Mouse (Mus musculus): Measurements from ENCODE around the gene Ifng. TPM values are rescaled to one million over a fixed set of nuclear protein-coding genes. Genes with fewer than 3 reads are reported as not detected.
"Not testable (repeated sequence)": the region's sequence is repeated elsewhere in the genome, so short reads cannot be mapped to it uniquely, and the experiment has no call there.

Ifng gene
- under 1 TPM in 1 of 4 experiments, not detected in 3; 0.80 TPM for total RNA-seq (2022)

- no peak for DNase-seq
Observed at GRCm38 (mm10) chr10:118440742-118441240, at the start of gene Ifng. Gene Ifng, plus strand, starts transcription at chr10:118441046.

GRCm38 (mm10) chr10:118399917-118400316, 40.9 kb upstream of the Ifng start:
- no peak for DNase-seq

- no peak for DNase-seq
Observed at GRCm38 (mm10) chr10:118406463-118407221, 34.2 kb upstream of the Ifng start.

GRCm38 (mm10) chr10:118411377-118411776, 29.5 kb upstream of the Ifng start:
- DNase-seq, result no peak

- DNase-seq, result no peak
Observed at GRCm38 (mm10) chr10:118412774-118413173, 28.1 kb upstream of the Ifng start.

- no peak for DNase-seq
Observed at GRCm38 (mm10) chr10:118419000-118419425, 21.8 kb upstream of the Ifng start.

GRCm38 (mm10) chr10:118420896-118421295, 19.9 kb upstream of the Ifng start:
- no peak for DNase-seq

GRCm38 (mm10) chr10:118435501-118435900, 5.3 kb upstream of the Ifng start:
- no peak for DNase-seq

GRCm38 (mm10) chr10:118441898-118442297, 1.1 kb downstream of the Ifng start:
- no peak for DNase-seq

GRCm38 (mm10) chr10:118442999-118443398, 2.2 kb downstream of the Ifng start:
- no peak for DNase-seq

- no peak for DNase-seq
Observed at GRCm38 (mm10) chr10:118445021-118445420, 4.2 kb downstream of the Ifng start.

- no peak for DNase-seq
Observed at GRCm38 (mm10) chr10:118445502-118445901, 4.7 kb downstream of the Ifng start.

GRCm38 (mm10) chr10:118445978-118446377, 5.1 kb downstream of the Ifng start:
- no peak for DNase-seq

- no peak for DNase-seq
Observed at GRCm38 (mm10) chr10:118451747-118452146, 10.9 kb downstream of the Ifng start.

GRCm38 (mm10) chr10:118458729-118459128, 17.9 kb downstream of the Ifng start:
- DNase-seq, result no peak

GRCm38 (mm10) chr10:118461126-118461767, 20.4 kb downstream of the Ifng start:
- DNase-seq, result no peak

GRCm38 (mm10) chr10:118466481-118466880, 25.6 kb downstream of the Ifng start:
- DNase-seq, result peak; percentile 11

GRCm38 (mm10) chr10:118469047-118469446, 28.2 kb downstream of the Ifng start:
- DNase-seq, result no peak

- DNase-seq, result no peak
Observed at GRCm38 (mm10) chr10:118470296-118470957, 29.6 kb downstream of the Ifng start.

- DNase-seq, result not testable (repeated sequence)
Observed at GRCm38 (mm10) chr10:118472846-118473245, 32.0 kb downstream of the Ifng start.

GRCm38 (mm10) chr10:118476696-118477095, 35.9 kb downstream of the Ifng start:
- no peak for DNase-seq

GRCm38 (mm10) chr10:118477297-118477696, 36.5 kb downstream of the Ifng start:
- DNase-seq, result no peak

GRCm38 (mm10) chr10:118479244-118479643, 38.4 kb downstream of the Ifng start:
- DNase-seq, result no peak

Data from adrenal gland, adult 8-10 months (tissue).